Mouse (Mus musculus) brain, embryonic 14.5 days (tissue): ENCODE measurements around the gene Prkab2.

Source experiments
- CTCF ChIP-seq: fragments of 200-500 bp; IDR thresholded peaks from 2 replicates; pipeline ENCODE4 v1.5.1; 2012; ENCODE audit warnings: inconsistent platforms, mild to moderate bottlenecking, moderate library complexity, borderline replicate concordance; ENCODE audit not compliant: insufficient read depth, insufficient read length; ENCODE audit errors: extremely low read depth
- POLR2A ChIP-seq: fragments of 200-500 bp; IDR thresholded peaks from 2 replicates; pipeline ENCODE4 v1.6.1; 2012; ENCODE audit warnings: mild to moderate bottlenecking, inconsistent platforms, borderline replicate concordance; ENCODE audit not compliant: poor library complexity, insufficient read depth, insufficient read length, severe bottlenecking; ENCODE audit errors: extremely low read depth

- TF ChIP-seq CTCF, result no peak
- TF ChIP-seq POLR2A, result peak; percentile 80; the same call in 1 of the 2 replicates
Observed at GRCm38 (mm10) chr3:97657655-97658411, at the start of gene Prkab2.
